Mouse (Mus musculus) lung, adult 2 months (tissue): ENCODE results near the gene Suox. TPM values are rescaled to one million over a fixed set of nuclear protein-coding genes. Genes with fewer than 3 reads are reported as not detected.

Source experiments
- DNase-seq: peaks from one replicate; pipeline ENCODE4 v3.0.0; 2022
- H3K4me1 ChIP-seq: fragments of 200-500 bp; 2 replicates; pipeline ENCODE4 v1.6.1; 2011; ENCODE audit warnings: low read length; ENCODE audit not compliant: control insufficient read depth, insufficient read depth
- H3K4me3 ChIP-seq: fragments of 200-500 bp; replicated peaks from 2 replicates; pipeline ENCODE3; 2011; ENCODE audit warnings: low read depth, mild to moderate bottlenecking, control low read depth, low read length; ENCODE audit errors: extremely low read depth
- CTCF ChIP-seq: fragments of 200-500 bp; IDR thresholded peaks from 2 replicates; pipeline ENCODE4 v1.5.1; 2011; ENCODE audit warnings: mild to moderate bottlenecking, low read length, control low read depth; ENCODE audit not compliant: insufficient read depth
- POLR2A ChIP-seq: fragments of 200-500 bp; IDR thresholded peaks from 2 replicates; pipeline ENCODE4 v1.6.1; 2011; ENCODE audit warnings: low read depth, mild to moderate bottlenecking, control low read depth, low read length, borderline replicate concordance; ENCODE audit errors: extremely low read depth
- WGBS: fragments of 180-500 bp; shearing (Covaris S2); methylation state at CpG from one replicate; pipeline ENCODE4 v1.1.7; 2018; 5-methylcytosine and 5-hydroxymethylcytosine counted together
- polyA plus RNA-seq: library from polyadenylated mRNA; depleted of rRNA; stranded (reverse); fragments of >200 nt; gene quantifications from 2 replicates; pipeline ENCODE4 v1.2.3, GENCODE M21; 2012

The Suox gene
- polyA plus RNA-seq, 1 experiment, result 15.3 TPM

DNA sequence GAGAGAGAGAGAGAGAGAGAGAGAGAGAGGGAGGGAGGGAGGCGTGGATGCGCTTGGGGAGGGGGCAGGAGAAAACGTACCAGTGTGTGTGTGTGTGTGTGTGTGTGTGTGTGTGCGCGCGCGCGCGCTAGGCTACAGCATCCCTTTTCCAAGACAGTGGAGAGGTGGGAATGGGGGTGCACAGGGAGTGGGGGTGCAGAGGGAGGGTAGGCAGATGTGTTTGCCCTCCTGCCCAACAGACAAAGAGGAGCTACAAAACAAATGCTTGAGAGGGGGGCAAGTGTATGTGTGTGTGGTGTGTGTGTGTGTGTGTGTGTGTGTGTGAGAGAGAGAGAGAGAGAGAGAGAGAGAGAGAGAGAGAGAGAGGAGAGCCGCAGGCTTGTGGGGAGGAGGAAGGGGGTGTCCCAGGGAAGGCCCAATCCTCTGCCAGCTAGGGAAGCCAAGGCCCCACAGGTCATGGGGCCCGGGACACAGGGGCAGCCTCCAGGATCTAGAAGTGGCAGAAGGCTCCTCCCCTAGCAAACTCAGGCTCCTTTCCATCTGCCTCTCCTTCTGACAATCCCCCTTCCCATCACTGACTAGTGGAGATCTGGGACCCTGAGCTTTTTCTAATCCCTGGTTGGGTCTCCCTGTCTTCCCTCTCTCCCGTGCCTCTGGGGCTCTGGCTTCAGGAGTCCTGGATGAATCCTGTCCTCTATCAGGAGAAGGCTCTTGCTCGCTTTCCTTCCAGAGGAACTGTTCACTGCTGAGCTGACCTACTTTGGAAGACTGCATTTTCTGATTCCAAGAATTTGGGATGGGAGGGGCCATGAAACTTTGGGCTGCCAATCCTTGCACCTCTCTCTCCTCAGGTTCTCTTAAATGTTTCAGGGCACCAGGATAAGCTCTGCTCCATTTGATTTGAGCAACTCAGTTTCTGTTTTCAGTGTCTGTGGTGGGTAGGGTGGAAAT is 27.5 kb downstream of the Suox start:
- TF ChIP-seq CTCF (no peak), POLR2A (no peak)
- no peaks in the 10 kb centered on the region for H3K4me1 ChIP-seq
- no peak for DNase-seq
- 13% methylated on average over 12 of the region's 13 CpGs for WGBS
- H3K4me3 ChIP-seq, result peak overlapping the region; percentile 19

DNA sequence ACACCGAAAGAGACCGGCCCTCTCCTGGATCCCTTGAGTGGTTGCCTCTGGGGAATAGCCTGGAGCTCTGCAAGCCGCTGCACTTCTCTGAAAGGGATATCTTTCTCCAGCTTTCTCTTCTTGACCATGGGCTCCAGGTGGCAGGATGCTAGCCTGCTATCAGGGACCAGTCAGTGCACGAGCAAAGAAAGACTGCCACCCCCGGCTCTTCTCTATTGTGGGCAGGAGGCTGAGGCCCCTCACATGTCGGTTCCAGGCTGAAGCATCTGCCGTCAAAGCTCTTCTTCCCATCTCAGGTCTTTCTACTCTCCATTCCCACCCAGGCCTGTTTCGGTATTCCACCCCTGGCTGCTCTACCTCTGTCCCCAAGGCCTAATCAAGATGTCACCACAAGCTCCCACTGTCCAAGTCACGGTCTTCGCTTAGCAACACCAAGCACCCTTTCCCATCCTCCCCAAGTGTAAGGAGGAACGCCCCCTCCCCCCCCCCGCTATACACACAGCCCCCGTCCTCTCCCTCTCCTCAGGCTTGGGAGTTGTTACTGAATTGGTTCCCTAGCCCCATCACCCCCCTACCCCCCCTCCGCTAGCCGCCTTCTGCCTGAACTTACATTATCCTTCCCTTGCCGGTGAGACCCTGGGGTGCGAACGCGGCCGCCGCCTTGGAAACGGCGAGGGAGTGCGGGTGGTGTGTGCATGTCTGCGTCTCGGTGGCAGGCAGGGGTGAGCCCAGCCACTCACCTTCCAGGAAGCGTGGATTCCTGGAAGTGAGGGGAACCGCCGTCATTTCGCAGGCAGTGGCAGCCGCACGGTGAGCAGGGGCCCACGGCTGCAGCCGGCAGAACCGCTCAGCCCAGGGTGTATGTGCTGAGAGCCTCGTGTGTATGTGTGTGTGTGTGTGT is 28.5 kb downstream of the Suox start, which contains the start of gene Ikzf4:
Ikzf4 (minus strand) TSS at position 881 of the 901 bp plus-strand sequence.
- Histone ChIP-seq H3K4me3 (peak within 1 kb of the TSS; percentile 69), H3K4me1 (no peaks in the 10 kb centered on the region)
- 11% methylated on average over 36 of the region's 36 CpGs for WGBS
- TF ChIP-seq CTCF (no peak), POLR2A (no peak)
- peak; percentile 49 for DNase-seq

DNA sequence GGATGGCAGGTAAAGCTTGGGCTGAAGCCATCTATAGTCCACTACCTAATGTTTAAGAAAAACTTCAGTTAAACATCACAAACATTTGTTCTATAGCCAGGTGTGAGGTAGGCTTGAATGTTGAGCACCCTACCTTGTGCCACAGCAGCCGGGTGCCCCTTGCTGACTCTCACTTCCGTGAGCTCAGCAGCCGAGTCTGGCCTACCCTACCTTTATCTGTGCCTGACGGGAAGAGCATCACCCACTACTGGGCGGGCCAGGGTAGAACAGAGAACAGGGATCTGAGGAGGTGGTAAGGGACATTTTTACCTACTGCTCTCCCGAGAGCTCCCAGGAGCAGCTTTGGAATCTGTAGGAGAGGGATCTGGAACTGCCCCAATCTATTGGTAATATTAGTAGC is 31.1 kb downstream of the Suox start:
- TF ChIP-seq POLR2A (no peak), CTCF (no peak)
- Histone ChIP-seq H3K4me3 (no peak overlapping the region), H3K4me1 (no peaks in the 10 kb centered on the region)
- WGBS, result 85% methylated on average over 6 of the region's 6 CpGs
- no peak for DNase-seq

DNA sequence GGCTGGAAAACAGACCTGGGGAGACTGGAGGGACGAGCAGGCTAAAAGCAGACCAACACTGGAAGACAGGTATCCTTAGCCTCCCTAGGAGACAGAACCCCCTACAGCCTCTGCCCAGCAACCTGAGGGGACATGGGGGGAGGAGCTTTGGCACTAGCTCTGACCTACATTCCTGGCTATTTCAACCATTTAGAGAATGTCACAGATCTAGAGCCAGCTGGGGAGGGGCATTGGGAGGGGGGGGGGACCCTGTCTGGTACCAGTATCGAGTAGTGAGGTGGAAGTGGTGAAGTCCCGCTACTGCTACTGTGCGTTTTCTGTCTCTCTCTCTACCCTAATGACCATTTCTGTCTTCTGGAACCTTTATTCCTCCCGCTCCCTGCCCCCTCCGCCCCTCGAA is 32.0 kb downstream of the Suox start:
- DNase-seq, result no peak
- Histone ChIP-seq H3K4me1 (no peaks in the 10 kb centered on the region), H3K4me3 (no peak overlapping the region)
- WGBS, result 59% methylated on average over 7 of the region's 7 CpGs
- TF ChIP-seq POLR2A (no peak), CTCF (no peak)

DNA sequence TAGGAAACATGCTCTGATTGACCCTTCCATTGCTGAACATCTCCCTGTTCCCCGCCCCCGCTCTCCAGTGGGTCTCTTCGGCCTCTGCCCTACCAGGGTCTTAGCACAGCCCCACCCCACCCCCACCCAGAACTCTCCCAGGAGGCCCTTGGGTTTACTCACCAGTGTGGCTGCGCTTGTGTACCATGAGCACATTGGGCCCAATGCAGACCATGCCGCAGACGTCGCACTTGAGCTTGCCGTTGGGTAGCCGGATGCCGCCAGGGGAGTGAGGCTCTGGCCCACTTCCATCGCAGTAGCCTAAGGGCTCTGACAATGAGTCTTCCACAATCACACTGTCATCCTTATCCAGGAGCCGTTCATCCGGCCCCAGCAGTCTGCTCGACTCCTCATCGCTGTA is 33.0 kb downstream of the Suox start:
- no peaks in the 10 kb centered on the region for H3K4me1 ChIP-seq
- no peak for TF ChIP-seq POLR2A
- no peak for TF ChIP-seq CTCF
- WGBS, result 93% methylated on average over 15 of the region's 15 CpGs
- H3K4me3 ChIP-seq, result no peak overlapping the region
- no peak for DNase-seq

DNA sequence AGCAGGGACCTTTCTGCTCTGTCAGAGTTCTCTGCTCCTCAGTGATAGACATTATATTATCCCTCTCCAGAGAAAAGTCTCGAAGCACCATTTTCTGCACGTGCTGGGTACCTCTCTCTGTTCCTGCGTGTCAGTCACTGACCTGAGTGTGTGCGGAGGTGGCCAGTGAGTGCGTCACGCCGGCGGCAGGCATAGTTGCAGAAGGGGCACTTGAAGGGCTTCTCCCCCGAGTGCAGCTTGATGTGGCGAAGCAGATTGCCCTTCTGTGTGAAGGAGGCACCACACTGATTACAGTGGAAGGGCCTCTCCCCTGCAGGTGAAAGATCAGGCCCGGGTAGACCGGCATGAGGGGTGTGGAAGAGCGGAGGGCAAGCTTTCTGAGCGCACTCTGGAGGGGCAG is 33.9 kb downstream of the Suox start:
- WGBS, result 80% methylated on average over 14 of the region's 14 CpGs
- no peak for TF ChIP-seq CTCF
- TF ChIP-seq POLR2A, result no peak
- no peaks in the 10 kb centered on the region for H3K4me1 ChIP-seq
- no peak for DNase-seq
- no peak overlapping the region for H3K4me3 ChIP-seq

DNA sequence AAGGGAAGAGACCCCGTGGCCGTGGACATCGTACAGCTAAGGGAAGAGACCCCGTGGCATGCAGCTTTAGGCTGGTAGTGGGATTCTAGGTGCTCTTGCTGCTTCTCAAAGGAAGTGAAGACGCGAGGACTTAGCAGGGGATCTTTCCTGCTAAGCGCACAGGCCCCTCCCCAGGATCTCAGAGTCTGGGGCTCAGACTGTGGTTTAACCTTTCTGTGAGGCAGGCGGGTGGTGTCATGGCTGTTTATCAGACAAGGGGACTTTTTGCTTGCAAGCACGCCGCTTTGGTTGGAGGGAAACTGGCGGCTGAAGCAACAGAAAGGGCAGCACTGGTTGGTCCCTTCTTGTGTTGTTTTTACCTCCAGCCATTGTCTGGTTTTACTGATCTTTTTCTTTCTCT is 36.9 kb downstream of the Suox start:
- DNase-seq, result no peak
- Histone ChIP-seq H3K4me1 (no peaks in the 10 kb centered on the region), H3K4me3 (no peak overlapping the region)
- WGBS, result 28% methylated on average over 11 of the region's 11 CpGs
- no peak for TF ChIP-seq CTCF
- no peak for TF ChIP-seq POLR2A

DNA sequence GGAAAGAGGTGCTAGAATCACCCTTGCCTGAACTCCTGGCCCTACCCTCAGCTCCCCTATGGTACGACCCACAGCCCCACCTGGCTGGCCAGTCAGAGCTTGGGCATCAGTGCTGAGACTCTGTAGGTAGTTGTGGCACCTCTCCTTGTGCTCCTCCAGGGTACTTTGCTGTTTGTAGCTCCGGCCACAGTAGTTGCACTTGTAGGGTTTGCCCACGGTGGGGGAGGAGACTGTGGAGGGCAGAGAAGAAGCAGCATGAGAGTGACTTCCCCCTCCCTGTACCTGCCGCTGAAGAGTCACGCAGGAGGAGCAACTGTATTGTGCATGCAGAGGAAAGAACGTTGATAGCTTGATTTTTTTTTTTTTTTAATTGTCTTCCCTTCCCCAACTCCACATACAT is 37.3 kb downstream of the Suox start:
- 43% methylated on average over 6 of the region's 6 CpGs for WGBS
- no peak overlapping the region for H3K4me3 ChIP-seq
- TF ChIP-seq CTCF (no peak), POLR2A (no peak)
- H3K4me1 ChIP-seq, result no peaks in the 10 kb centered on the region
- DNase-seq, result no peak

DNA sequence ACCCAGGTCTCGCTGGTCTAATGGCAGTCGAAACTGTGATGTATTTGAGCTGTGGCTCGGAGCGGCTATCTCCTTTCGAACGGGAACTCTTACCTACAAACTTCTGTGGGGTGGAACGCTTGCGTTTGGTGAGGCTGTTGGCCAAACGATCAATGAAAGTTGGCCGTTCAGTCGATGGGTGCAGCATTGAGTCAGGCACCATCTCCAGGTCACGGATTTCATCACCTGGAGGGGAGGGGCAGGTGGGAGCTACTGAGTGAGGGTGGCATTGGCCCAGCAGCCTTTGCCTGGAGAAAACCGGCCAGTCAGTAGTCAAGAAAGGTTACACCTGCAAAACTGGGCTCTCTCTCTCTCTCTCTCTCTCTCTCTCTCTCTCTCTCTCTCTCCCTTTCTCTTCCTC is 38.2 kb downstream of the Suox start:
- DNase-seq, result no peak
- WGBS, result 93% methylated on average over 13 of the region's 13 CpGs
- Histone ChIP-seq H3K4me1 (no peaks in the 10 kb centered on the region), H3K4me3 (no peak overlapping the region)
- no peak for TF ChIP-seq CTCF
- TF ChIP-seq POLR2A, result no peak
